Mouse (Mus musculus) monocyte, adult 5-6 weeks (primary cell): ENCODE results near the gene Mmp28. TPM values are rescaled to one million over a fixed set of nuclear protein-coding genes. Genes with fewer than 3 reads are reported as not detected.

Experiments used
- ATAC-seq: fragments of 153-309, 156-312 bp; replicated peaks from 2 replicates; pipeline ENCODE4 v1.8.0; 2017; ENCODE audit warnings: mild to moderate bottlenecking; ENCODE audit not compliant: low TSS enrichment, insufficient number of reproducible peaks, severe bottlenecking, poor library complexity, low FRiP score
- total RNA-seq: library from RNA; stranded (forward); fragments of 200-1000, 200-491, 200-594 nt; gene quantifications from 3 replicates; pipeline ENCODE4 v1.2.3, GENCODE M21; 2017

The Mmp28 gene
- total RNA-seq, 1 experiment from 2014 or later, result not detected

DNA sequence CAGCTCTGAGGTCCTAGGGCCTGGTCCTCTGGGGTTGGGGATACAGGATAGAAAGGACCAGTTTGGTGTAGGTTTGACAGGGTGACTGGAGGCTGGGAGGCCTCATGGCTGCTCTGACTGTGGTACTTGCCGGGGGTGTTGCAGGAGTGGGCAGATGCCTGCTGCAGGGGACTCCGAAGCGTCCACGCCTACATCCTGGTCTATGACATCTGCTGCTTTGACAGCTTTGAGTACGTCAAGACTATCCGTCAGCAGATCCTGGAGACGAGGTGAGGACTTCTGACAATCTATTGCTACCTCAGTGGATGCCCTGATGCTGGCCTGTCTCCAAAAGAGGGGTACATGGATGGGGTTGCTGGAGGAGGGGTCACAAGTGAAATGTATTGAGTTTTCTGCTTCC, 45.2 kb downstream of the Mmp28 start:
- ATAC-seq, result no peak

DNA sequence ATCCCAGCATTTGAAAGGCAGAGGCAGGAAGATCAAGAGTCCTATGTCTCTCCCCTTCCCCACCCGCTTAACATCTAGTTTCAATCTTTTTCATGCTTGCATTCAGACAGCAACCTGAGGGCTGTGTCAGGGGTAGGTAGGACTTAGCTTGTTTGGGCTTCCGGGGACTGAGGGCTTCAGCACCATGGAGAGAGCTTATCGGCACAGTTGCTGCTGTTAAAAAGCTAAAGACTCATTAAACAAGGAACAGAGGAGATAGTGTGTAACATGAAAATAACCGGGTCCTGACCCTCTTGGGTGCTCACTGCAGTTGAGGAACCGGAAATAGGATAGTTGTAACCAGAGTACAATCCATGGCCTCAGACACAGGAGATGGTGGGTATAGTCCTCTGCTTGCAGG, 45.8 kb downstream of the Mmp28 start:
- ATAC-seq, result no peak

GRCm38 (mm10) chr11:83410510-83410909, 52.4 kb downstream of the Mmp28 start:
- no peak for ATAC-seq

GRCm38 (mm10) chr11:83409792-83410291, 53.0 kb downstream of the Mmp28 start:
- no peak for ATAC-seq

GRCm38 (mm10) chr11:83409087-83409754, 53.6 kb downstream of the Mmp28 start, which contains the start of gene Rasl10b:
TSS of gene Rasl10b (plus strand) at chr11:83409137.
- no peak for ATAC-seq

DNA sequence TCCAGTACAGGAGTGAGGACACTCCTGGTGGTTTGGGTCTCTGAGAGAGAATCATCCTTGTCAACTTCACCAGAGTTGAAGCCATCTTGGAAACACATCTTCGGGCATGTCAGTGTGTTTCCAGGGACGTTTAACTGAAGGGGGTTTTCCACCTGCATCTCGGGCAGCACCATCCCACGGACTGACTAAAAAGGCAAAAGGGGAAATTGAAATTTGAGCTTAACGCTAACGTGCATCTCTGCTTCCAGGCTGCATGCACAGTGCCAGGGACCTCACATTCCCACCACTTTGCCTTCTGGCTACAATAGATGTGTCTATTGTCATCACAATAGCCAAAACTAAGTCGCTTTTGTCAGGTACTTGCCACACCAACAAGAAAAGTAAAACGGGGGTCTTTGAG, 54.6 kb downstream of the Mmp28 start:
- no peak for ATAC-seq

DNA sequence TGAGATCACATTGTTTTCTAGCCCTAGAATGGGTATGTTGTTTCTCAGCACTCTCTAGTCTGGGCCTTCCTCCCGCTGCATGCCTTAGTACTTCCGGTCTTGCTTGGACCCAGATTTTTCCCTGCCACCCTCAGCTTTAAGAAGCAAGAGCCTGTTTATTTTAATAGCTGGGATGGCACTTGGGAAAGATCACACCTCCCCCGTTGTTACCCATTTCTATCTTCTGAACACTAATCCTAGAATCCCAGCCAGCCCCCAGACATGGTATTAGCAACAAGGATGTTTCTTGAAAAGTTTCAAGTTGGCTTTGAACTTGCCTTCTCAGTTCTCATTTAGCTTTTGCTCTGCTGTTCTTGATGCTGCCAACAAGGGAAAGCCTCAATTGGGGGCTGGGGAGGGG, 56.5 kb downstream of the Mmp28 start:
- no peak for ATAC-seq

DNA sequence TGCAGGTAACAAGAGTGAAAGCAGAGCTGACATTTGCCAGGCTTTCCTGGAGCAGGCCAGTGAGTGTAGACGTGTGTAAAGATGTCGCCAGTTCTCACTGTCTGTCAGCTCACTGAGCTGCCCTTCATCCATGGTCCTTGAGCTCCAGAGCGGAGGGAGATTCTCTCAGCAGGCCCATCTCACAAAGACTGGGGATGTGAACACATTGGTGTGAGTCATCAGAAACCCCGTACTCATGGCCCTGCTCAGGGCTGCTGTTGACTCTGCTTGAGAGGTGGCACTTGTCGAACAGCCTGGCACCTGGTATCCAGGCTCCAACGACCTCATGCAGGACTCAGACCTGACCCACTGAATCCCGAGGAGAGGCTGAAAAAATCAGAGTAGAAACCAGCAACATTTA, 59.1 kb downstream of the Mmp28 start:
- ATAC-seq, result no peak

DNA sequence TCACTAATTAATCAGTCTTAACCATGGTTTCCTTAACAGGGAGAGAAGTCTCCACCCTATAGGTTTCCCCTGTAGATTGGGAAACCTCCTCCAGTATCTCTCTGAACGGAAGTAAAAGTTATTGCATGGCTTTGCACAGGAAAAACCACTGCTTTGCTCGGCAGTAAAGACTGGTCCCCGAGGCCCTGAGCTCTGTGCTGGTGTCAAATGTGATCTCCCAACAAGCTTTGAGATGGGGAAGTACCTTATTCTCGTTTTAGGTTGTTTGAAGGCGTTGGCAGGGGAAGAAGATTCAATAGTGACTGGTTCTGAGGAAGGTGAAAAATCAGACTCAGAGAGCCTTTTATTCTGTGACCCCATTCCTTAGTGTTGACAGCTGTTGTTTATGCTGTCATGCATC, 64.1 kb downstream of the Mmp28 start:
- no peak for ATAC-seq

DNA sequence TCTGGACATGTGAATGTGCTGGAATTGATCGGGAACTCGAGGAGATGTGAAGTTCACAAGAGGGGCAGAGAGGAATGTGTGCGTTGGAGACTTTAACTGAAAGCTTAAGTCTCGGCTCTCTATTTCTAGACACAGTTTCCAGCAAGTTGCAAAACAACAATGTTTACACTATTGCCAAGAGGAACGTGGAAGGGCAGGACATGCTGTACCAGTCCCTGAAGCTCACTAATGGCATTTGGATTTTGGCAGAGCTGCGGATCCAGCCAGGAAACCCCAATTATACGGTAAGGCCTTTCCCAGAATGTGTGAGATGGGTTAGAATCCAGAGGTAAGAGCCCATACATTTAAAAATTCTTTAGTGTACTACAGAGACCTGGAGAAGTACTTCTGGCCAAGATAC, 65.2 kb downstream of the Mmp28 start:
- ATAC-seq, result no peak

DNA sequence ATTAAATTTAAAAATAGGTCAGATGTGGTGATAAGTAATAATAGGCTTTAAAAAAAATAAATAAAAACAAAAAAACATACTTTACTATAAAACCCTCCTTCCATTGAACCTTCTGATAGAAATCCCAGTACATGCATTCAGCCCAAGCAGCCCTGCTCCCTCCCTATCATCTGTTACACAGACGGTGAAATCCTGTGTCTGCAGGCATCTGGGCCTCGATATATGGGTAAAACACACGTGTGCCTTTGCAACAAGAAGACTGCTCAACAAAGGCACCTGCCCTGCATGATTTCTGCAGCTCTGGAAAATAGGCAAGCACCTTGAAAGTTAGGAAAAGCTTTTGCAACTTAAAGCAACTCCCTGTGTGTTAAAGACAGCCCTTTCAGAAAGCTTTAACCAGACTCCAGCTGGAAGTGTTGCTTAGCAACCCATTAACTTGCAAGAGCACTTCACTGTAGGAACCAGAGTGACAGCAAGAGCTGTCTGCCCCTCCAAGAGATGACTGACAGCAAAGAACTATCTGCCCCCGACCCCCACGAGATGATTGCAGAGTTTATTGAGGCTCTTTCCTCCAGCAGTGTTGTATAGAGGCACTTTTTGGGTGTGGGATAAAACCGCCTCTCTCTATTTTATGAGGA, 68.0 kb downstream of the Mmp28 start:
- ATAC-seq, result no peak

- ATAC-seq, result no peak
These were observed 69.8 kb downstream of the Mmp28 start for GRCm38 (mm10) chr11:83393062-83393461.

Other genes with a start within 250 kb of the Mmp28 start
- 0.29 to 0.86 TPM (median 0.43 TPM) in 3 replicates for gene Slfn14, start 176.3 kb downstream of the Mmp28 start, total RNA-seq
- 58.0 to 88.4 TPM (median 71.4 TPM) in 3 replicates for gene Ap2b1, start 164.0 kb downstream of the Mmp28 start, total RNA-seq
- gene Pex12, start 160.5 kb downstream of the Mmp28 start, total RNA-seq, result 3.8 to 5.7 TPM (median 4.9 TPM) in 3 replicates
- gene Rasl10b, start 53.9 kb downstream of the Mmp28 start, total RNA-seq, result 0.11 TPM in 1 of 3 replicates, not detected in the others
- not detected in 3 replicates for gene Gas2l2, start 33.6 kb downstream of the Mmp28 start, total RNA-seq
- 2.9 to 8.2 TPM (median 6.0 TPM) in 3 replicates for gene 1700020L24Rik, start 25.4 kb downstream of the Mmp28 start, total RNA-seq
- gene Taf15, start 10.0 kb upstream of the Mmp28 start, total RNA-seq, result 32.9 to 77.9 TPM (median 52.7 TPM) in 3 replicates
- 7.9 to 25.0 TPM (median 9.1 TPM) in 3 replicates for gene Heatr9, start 59.1 kb upstream of the Mmp28 start, total RNA-seq
- gene Ccl5, start 67.4 kb upstream of the Mmp28 start, total RNA-seq, result 781 to 2,479 TPM (median 803 TPM) in 3 replicates
- gene Ccl9, start 115.6 kb upstream of the Mmp28 start, total RNA-seq, result 98.1 to 442 TPM (median 354 TPM) in 3 replicates
- gene Ccl6, start 130.0 kb upstream of the Mmp28 start, total RNA-seq, result 235 to 1,319 TPM (median 1,123 TPM) in 3 replicates
- gene Rpl9-ps1, start 182.6 kb upstream of the Mmp28 start, total RNA-seq, result 1.3 TPM in 1 of 3 replicates, not detected in the others
- gene Ccl3, start 186.3 kb upstream of the Mmp28 start, total RNA-seq, result 448 to 606 TPM (median 547 TPM) in 3 replicates
- gene Ccl4, start 199.5 kb upstream of the Mmp28 start, total RNA-seq, result 523 to 801 TPM (median 669 TPM) in 3 replicates
- gene Wfdc17, start 240.9 kb upstream of the Mmp28 start, total RNA-seq, result 8.1 to 15.4 TPM (median 14.2 TPM) in 3 replicates
- 4.7 TPM in 1 of 3 replicates, not detected in the others for gene Wfdc18, start 245.9 kb upstream of the Mmp28 start, total RNA-seq